Mouse (Mus musculus): ENCODE measurements at regions not wholly inside any gene's neighbourhood (a gene's known extent, or its start where the extent isn't known, plus 50 kb on each side); places are given as distances from the start of the nearest gene placed in this dataset.
"Not testable (repeated sequence)": the region's sequence is repeated elsewhere in the genome, so short reads cannot be mapped to it uniquely, and the experiment has no call there.

DNA sequence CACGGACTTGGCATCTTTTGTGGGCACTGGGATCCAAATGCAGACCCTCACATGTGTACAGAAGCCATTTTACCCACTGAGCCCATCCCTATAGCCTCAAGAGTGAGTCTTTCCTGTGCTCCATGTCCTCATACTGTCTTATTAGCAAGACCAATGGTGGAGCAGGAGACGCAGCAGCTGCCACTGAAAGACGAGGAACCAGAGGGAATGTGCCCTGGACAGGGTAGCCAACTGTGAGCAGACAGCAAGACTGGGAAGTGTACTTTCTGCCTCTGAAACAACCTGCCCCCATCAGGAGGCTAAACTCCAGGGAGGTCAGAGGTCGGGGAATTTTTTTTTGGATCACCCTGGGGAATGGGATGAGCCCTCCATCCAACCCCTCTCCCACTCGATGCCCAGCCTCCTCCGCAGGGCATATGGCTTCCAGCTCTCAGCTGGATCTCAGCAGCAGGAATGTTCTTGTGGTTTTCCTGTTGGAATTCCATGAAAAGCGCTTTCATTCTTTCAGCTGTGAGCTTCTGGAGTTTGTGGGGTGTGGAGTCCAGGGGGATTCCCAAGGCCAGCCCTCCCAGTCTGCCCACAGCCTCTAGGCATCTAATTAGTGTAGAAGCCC is 131.2 kb upstream of the Haao start:
- Histone ChIP-seq H3K9me3 (ENCODE audit: control insufficient read depth, low read length) (no peaks in the 10 kb centered on the region), H3K4me3 (ENCODE audit: low read depth, low read length) (no peak overlapping the region), H3K27me3 (ENCODE audit: control insufficient read depth, insufficient read depth, low read length) (no peaks in the 10 kb centered on the region), H3K4me1 (replicated peaks; ENCODE audit: control insufficient read depth, insufficient read depth, low read length) (no peaks in the 10 kb centered on the region), H3K9ac (ENCODE audit: low read depth, low read length) (no peak overlapping the region), H3K36me3 (ENCODE audit: control insufficient read depth, insufficient read depth, low read length) (no peaks in the 10 kb centered on the region), H3K27ac (ENCODE audit: low read depth, low read length) (no peak overlapping the region), H3K4me2 (replicated peaks; ENCODE audit: low read depth, low read length) (no peak overlapping the region)
- ATAC-seq (ENCODE audit: low FRiP score) (no peak), DNase-seq (ENCODE audit: low spot score) (no peak)
- 63% methylated on average over 7 of the region's 7 CpGs for WGBS

DNA sequence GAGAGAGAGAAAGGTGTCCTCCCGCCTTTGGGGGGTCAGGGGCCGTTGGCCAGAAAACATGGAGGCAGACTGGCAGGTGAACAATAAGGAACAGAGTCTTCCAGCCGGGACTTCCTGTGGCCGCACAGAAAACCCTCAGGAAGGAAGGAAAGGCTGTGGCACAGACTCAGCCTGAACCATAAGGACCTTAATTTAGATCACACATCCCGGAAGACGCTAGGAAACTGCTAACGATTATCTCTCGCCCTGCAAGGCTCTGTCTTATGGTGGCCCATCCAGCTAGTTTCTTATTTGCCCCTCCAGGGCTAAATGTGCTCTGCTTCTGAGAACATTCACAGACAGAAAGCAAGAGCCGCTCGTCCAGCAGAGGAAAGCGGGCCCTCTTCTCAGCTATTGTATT is 130.0 kb upstream of the Haao start:
- H3K4me2 ChIP-seq (replicated peaks; ENCODE audit: low read depth, low read length), result no peak overlapping the region
- no peaks in the 10 kb centered on the region for H3K27me3 ChIP-seq (ENCODE audit: control insufficient read depth, insufficient read depth, low read length)
- H3K9ac ChIP-seq (ENCODE audit: low read depth, low read length), result no peak overlapping the region
- DNase-seq (ENCODE audit: low spot score), result no peak
- no peaks in the 10 kb centered on the region for H3K36me3 ChIP-seq (ENCODE audit: control insufficient read depth, insufficient read depth, low read length)
- no peaks in the 10 kb centered on the region for H3K9me3 ChIP-seq (ENCODE audit: control insufficient read depth, low read length)
- H3K27ac ChIP-seq (ENCODE audit: low read depth, low read length), result no peak overlapping the region
- H3K4me1 ChIP-seq (replicated peaks; ENCODE audit: control insufficient read depth, insufficient read depth, low read length), result no peaks in the 10 kb centered on the region
- no peak overlapping the region for H3K4me3 ChIP-seq (ENCODE audit: low read depth, low read length)
- 86% methylated on average over 11 of the region's 11 CpGs for WGBS
- no peak for ATAC-seq (ENCODE audit: low FRiP score)

DNA sequence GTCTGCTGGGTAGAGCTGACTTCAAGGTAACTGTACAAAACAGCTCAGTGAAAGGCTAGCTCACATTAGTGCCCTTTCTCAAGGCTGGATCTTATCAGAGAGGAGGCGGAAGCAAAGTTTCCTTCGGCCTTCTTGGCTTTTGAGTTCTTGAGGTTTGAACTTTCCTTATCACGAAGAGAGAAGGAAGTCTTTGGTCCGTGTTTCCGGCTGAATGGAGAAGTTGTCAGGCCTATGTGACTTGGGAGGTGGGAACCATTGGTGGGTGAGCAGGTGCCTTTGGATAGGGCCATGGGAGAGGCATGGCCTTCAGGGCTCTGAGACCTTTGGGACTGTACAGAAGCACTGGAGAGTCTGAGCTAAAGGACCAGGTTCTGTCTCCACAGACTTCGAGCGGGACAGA is 128.1 kb upstream of the Haao start:
- ATAC-seq (ENCODE audit: low FRiP score) (no peak), DNase-seq (ENCODE audit: low spot score) (no peak)
- Histone ChIP-seq H3K4me3 (ENCODE audit: low read depth, low read length) (no peak overlapping the region), H3K4me2 (replicated peaks; ENCODE audit: low read depth, low read length) (no peak overlapping the region), H3K9me3 (ENCODE audit: control insufficient read depth, low read length) (no peaks in the 10 kb centered on the region), H3K27me3 (ENCODE audit: control insufficient read depth, insufficient read depth, low read length) (no peaks in the 10 kb centered on the region), H3K9ac (ENCODE audit: low read depth, low read length) (no peak overlapping the region), H3K36me3 (ENCODE audit: control insufficient read depth, insufficient read depth, low read length) (no peaks in the 10 kb centered on the region), H3K4me1 (replicated peaks; ENCODE audit: control insufficient read depth, insufficient read depth, low read length) (no peaks in the 10 kb centered on the region), H3K27ac (ENCODE audit: low read depth, low read length) (no peak overlapping the region)
- 93% methylated on average over 7 of the region's 7 CpGs for WGBS

DNA sequence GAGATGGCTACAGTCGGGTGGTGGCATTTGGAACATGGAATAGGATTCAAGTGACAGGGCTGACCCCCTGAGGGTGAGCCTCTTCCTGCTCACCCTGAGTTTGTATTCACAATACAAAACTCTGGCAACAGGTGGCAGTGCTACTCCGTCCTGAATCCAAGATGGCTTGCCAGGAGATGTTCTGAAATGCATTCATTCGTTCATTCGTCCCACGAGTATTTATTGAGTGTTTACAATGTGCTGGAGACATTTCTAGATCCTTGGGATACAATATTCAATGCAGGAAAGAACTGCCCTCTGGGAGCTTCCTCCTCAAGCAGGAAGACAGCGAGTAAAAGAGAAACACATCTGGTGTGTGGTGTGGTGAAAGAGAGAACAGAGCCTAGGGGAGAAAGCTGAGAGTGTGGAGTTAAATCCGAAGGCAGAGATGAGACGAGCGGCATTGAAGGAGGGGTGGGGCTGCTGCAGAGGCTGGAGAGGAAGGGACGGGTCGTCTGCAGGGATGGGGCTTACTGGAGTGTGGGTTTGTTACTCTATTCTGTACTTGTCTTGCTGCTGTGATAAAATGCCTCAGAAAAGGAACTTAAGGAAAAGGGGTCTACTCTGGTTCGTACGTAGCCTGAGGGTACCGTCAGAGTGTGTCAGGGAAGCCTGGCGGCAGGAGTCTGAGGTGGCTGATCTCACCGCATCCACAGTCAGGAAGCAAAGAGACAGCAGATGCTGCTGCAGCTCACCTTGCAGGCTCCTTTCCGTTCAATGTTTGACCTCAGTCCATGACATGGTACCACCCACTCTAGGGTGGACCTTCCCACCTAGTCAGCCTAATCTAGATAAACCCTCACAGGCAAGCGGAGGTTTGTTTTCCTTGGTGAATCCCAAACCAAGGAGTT is 125.9 kb upstream of the Haao start:
- Histone ChIP-seq H3K4me1 (replicated peaks; ENCODE audit: control insufficient read depth, insufficient read depth, low read length) (no peaks in the 10 kb centered on the region), H3K27ac (ENCODE audit: low read depth, low read length) (no peak overlapping the region), H3K27me3 (ENCODE audit: control insufficient read depth, insufficient read depth, low read length) (no peaks in the 10 kb centered on the region), H3K36me3 (ENCODE audit: control insufficient read depth, insufficient read depth, low read length) (no peaks in the 10 kb centered on the region), H3K9ac (ENCODE audit: low read depth, low read length) (no peak overlapping the region), H3K9me3 (ENCODE audit: control insufficient read depth, low read length) (no peaks in the 10 kb centered on the region), H3K4me2 (replicated peaks; ENCODE audit: low read depth, low read length) (no peak overlapping the region), H3K4me3 (ENCODE audit: low read depth, low read length) (no peak overlapping the region)
- DNase-seq (ENCODE audit: low spot score), result no peak
- 45% methylated on average over 18 of the region's 18 CpGs for WGBS
- no peak for ATAC-seq (ENCODE audit: low FRiP score)

DNA sequence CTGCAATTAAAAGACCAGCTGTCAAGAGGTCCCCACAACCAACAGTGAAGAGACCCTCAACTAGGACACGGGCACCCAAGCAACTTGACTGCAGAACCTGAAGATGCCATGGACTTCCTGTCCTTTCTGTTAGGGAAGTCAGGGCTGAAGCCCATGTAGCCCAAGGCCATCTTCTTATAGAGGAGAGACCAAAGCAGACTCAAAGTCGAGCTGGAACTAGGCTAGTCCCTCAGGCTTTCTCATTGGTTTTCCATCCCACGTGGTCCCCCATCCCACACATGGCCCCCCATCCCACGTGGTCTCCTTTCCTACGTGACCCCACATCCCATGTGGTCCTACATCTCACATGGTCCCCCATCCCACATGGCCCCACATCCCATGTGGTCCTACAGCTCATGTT is 125.1 kb upstream of the Haao start:
- Histone ChIP-seq H3K4me1 (replicated peaks; ENCODE audit: control insufficient read depth, insufficient read depth, low read length) (no peaks in the 10 kb centered on the region), H3K27me3 (ENCODE audit: control insufficient read depth, insufficient read depth, low read length) (no peaks in the 10 kb centered on the region), H3K36me3 (ENCODE audit: control insufficient read depth, insufficient read depth, low read length) (no peaks in the 10 kb centered on the region), H3K9me3 (ENCODE audit: control insufficient read depth, low read length) (no peaks in the 10 kb centered on the region), H3K4me3 (ENCODE audit: low read depth, low read length) (no peak overlapping the region), H3K9ac (ENCODE audit: low read depth, low read length) (no peak overlapping the region), H3K27ac (ENCODE audit: low read depth, low read length) (no peak overlapping the region), H3K4me2 (replicated peaks; ENCODE audit: low read depth, low read length) (no peak overlapping the region)
- DNase-seq (ENCODE audit: low spot score), result no peak
- WGBS, result 91% methylated on average over 5 of the region's 5 CpGs
- no peak for ATAC-seq (ENCODE audit: low FRiP score)

DNA sequence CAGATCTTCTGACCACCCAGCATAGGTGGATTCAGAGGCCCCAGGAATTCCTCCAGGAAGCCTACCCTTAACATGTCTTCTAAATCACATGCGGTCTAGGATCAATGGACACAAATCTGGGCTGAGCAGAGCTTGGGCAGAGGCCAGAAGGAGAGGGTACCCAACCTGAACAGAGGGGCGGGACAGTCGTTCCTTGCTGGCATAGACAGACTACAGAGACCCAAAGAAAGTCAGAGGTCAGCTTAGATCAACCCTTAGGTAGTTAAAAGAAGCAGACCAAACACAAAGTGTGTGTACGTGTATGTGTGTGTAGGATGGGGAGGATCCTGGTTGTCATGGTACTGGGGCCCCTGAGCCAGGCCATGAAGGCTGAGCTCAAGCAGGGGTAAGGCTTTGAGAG is 124.7 kb upstream of the Haao start:
- ATAC-seq (ENCODE audit: low FRiP score), result peak; percentile 53

DNA sequence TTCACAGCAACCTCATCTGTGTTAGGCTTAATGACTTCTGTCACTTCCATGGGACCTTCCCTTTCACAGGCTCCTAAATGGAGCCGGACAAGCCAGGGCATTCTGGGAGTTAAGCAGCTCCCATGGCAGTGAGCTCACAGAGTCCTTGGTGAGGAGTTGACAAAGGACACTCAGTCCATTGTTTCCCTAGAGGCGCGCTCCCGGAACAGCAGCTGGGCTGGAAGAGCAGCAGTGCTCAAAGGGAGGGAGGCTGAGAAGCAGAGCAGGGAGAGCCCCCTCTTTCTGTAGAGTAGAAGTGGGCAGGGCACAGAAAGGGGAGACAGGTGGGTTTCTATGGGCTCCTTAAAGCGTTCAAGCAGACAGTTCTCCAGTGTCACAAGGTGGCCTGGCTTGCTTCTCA is 124.3 kb upstream of the Haao start:
- Histone ChIP-seq H3K4me1 (replicated peaks; ENCODE audit: control insufficient read depth, insufficient read depth, low read length) (no peaks in the 10 kb centered on the region), H3K4me3 (ENCODE audit: low read depth, low read length) (no peak overlapping the region), H3K4me2 (replicated peaks; ENCODE audit: low read depth, low read length) (no peak overlapping the region), H3K9ac (ENCODE audit: low read depth, low read length) (no peak overlapping the region), H3K27ac (ENCODE audit: low read depth, low read length) (no peak overlapping the region; the same call in 1 of the 2 replicates), H3K9me3 (ENCODE audit: control insufficient read depth, low read length) (no peaks in the 10 kb centered on the region), H3K27me3 (ENCODE audit: control insufficient read depth, insufficient read depth, low read length) (no peaks in the 10 kb centered on the region), H3K36me3 (ENCODE audit: control insufficient read depth, insufficient read depth, low read length) (no peaks in the 10 kb centered on the region)
- peak; percentile 70 for DNase-seq (ENCODE audit: low spot score)
- WGBS, result 14% methylated on average over 5 of the region's 5 CpGs
- ATAC-seq (ENCODE audit: low FRiP score), result peak; percentile 87

More for the DNA sequence above, 124.7 kb upstream of the Haao start:
- WGBS, result 78% methylated on average over 4 of the region's 4 CpGs
- H3K4me2 ChIP-seq (replicated peaks; ENCODE audit: low read depth, low read length), result no peak overlapping the region
- H3K36me3 ChIP-seq (ENCODE audit: control insufficient read depth, insufficient read depth, low read length), result no peaks in the 10 kb centered on the region
- H3K4me3 ChIP-seq (ENCODE audit: low read depth, low read length), result no peak overlapping the region
- H3K27me3 ChIP-seq (ENCODE audit: control insufficient read depth, insufficient read depth, low read length), result no peaks in the 10 kb centered on the region
- no peaks in the 10 kb centered on the region for H3K4me1 ChIP-seq (replicated peaks; ENCODE audit: control insufficient read depth, insufficient read depth, low read length)
- no peak overlapping the region for H3K9ac ChIP-seq (ENCODE audit: low read depth, low read length)
- no peak overlapping the region; the same call in 1 of the 2 replicates for H3K27ac ChIP-seq (ENCODE audit: low read depth, low read length)
- no peaks in the 10 kb centered on the region for H3K9me3 ChIP-seq (ENCODE audit: control insufficient read depth, low read length)
- DNase-seq (ENCODE audit: low spot score), result no peak

DNA sequence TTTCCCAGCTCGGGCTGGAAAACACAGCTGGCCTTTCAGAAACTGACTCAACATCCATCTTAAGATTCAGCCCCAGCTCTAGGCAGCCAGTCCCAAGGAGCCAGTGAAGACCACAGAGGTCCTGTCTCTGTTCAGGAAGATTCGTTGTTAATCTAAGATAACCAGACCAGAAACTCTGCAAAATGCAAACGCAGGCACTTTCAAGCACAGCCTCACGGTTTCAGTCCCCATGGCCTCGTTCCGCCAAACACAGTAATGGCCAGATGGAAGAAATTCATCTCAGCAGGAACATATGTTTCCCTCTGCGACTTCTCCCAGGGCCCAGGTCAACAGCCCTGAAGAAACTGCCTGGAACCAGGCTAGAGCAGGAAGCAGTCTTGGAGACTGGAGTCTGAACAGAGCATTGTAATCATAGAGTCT is 121.7 kb upstream of the Haao start:
- ATAC-seq (ENCODE audit: low FRiP score) (no peak), DNase-seq (ENCODE audit: low spot score) (no peak)
- H3K9me3 ChIP-seq (ENCODE audit: control insufficient read depth, low read length), result no peaks in the 10 kb centered on the region
- 0 out of 2 replicates have a peak overlapping the region, but pooled peaks have one; percentile 27 for H3K27ac ChIP-seq (ENCODE audit: low read depth, low read length)
- H3K4me1 ChIP-seq (replicated peaks; ENCODE audit: control insufficient read depth, insufficient read depth, low read length), result no peaks in the 10 kb centered on the region
- H3K27me3 ChIP-seq (ENCODE audit: control insufficient read depth, insufficient read depth, low read length), result no peaks in the 10 kb centered on the region
- no peak overlapping the region for H3K4me2 ChIP-seq (replicated peaks; ENCODE audit: low read depth, low read length)
- H3K4me3 ChIP-seq (ENCODE audit: low read depth, low read length), result no peak overlapping the region
- H3K36me3 ChIP-seq (ENCODE audit: control insufficient read depth, insufficient read depth, low read length), result no peaks in the 10 kb centered on the region
- 65% methylated on average over 7 of the region's 7 CpGs for whole genome bisulfite sequencing
- H3K9ac ChIP-seq (ENCODE audit: low read depth, low read length), result no peak overlapping the region

DNA sequence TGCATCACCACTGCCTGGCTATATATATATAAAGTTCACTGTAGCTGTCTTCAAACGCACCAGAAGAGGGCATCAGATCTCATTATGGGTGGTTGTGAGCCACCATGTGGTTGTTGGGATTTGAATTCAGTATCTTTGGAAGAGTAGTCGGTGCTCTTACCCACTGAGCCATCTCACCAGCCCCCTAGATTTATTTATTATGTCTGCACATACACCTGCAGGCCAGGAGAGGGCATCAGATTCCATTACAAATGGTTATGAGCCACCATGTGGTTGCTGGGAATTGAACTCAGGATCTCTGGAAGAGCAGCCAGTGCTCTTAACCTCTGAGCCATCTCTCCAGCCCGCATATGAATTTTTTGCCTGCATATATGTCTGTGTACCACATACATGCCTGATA is 120.4 kb upstream of the Haao start:
- DNase-seq (ENCODE audit: low spot score); H3K27me3 ChIP-seq (ENCODE audit: control insufficient read depth, insufficient read depth, low read length); H3K4me1 ChIP-seq (replicated peaks; ENCODE audit: control insufficient read depth, insufficient read depth, low read length); H3K9me3 ChIP-seq (ENCODE audit: control insufficient read depth, low read length); H3K9ac ChIP-seq (ENCODE audit: low read depth, low read length); ATAC-seq (ENCODE audit: low FRiP score); H3K36me3 ChIP-seq (ENCODE audit: control insufficient read depth, insufficient read depth, low read length); H3K27ac ChIP-seq (ENCODE audit: low read depth, low read length); H3K4me3 ChIP-seq (ENCODE audit: low read depth, low read length); H3K4me2 ChIP-seq (replicated peaks; ENCODE audit: low read depth, low read length): not testable (repeated sequence)
- 84% methylated on average over 3 of the region's 3 CpGs for WGBS

Data from hindbrain, embryonic 11.5 days (tissue).